Mouse (Mus musculus) lung, postnatal 4 days (tissue): ENCODE data around the gene Spaca6.

Source experiments
- DNase-seq, 2 experiments: peaks; one replicate each; pipeline ENCODE4 v3.0.0; 2021

Spaca6 gene

GRCm38 (mm10) chr17:17826751-17827657 is at the start of gene Spaca6:
TSS of gene Spaca6 (plus strand) at chr17:17827158.
- peak; percentile 95 to 96 for DNase-seq

GRCm38 (mm10) chr17:17790866-17791630 is 35.9 kb upstream of the Spaca6 start:
- no peak for DNase-seq

DNA sequence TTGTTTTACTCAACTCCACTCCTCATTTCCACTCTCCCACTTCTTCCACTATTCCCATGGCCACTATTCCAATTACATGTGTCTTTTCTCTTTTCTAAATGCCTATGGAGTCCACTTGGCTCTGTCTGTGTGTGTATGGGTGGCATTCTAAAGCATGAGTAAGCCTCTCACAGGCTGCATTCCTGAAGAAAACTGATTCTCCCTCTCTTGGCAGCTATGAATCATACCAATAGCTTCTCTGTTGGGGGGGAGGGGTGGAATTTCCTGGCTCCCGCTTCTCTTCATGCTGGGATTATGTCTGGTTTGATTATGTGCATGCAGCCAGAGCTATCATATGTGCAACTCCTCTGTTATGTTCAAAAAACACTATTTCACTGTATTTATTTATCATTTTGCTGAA is 34.4 kb upstream of the Spaca6 start:
- peak; percentile 9 to 40 for DNase-seq

DNA sequence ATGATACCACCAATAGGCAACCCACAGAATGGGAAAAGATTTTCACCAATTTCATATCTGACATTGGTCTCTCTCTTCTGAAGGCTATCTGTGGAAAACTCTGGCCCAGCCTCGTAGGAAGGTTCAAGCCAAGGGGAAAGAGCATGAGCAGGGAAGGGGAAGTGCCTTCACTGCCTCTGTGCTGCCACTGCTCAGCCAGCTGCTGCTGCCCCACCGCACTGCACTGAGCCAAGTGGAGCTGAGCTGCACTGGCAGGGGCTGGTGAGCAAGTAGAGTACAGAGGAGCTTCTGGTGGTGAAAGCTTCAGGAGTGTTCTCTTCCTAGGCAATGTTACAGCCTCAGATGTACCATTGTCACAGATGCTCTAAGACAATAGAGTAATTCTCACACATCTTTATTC is 31.4 kb upstream of the Spaca6 start:
- DNase-seq = no peak

DNA sequence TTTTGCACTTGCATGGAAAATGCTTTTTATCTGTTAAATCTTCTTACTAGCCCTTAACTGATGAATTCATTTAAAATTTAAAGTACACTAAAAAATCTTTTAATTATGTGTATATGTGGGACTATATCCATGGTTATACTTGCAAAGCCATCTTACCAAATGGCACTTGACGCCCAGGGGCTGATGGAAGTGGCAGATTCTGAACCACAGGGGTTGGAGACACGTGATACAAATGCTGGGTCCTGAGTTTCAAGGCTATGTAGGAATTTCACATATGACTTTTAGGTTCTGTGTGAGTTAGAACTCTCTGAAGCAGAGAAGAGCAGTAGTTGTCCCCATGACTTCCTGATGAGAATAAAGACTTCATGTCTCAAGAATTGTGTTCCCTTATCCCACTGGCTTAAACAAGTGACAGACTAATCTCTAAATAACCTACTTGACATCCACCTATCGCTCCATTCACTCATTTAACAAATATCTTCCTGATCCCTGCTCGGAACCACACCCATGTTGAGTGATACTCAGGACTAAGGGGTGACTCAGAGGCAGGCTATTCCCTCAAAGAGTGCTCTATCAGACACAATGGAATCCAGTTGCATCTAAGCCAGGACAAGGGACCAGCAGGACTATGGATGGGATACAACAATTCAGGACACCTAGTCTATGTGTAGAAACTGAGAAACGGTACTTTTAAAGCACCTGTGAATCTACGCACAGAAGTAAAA is 3.2 kb upstream of the Spaca6 start:
- DNase-seq = no peak

DNA sequence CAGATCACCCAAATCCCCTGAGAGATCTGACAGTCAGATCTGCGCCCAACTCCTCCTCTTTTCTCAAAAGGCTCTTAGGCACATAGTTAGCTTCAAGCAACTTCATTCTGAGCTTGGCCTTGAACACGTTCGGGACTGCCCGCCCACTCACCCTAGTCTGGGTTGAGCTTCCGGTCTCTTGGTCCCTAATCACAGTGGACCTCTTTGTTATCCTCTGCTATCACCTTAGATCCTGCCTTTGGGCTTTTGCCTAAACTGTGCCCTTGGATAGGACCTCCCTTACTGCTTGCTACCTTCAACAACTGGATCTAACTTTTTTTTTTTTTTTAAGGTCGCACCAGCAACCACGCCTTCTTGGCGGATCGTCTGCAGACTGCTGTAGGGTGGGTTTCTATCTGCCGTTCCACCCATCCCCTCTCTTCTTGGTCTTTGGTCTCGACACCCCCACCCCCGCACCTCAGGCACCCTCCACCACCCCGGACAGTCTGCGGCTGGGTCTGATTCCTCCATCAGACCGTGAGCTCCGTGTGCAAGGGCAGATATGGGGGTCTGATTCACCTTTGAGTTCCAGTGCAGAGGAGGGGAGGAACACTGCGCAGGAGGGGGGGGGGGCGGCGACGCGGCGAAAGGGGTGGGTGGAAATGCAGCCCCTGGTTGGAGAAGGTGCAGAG is 902 bp upstream of the Spaca6 start:
- DNase-seq = peak; percentile 57 to 62

- DNase-seq = peak; percentile 72 to 74
Measured at GRCm38 (mm10) chr17:17827658-17828190, 766 bp downstream of the Spaca6 start.

- DNase-seq = peak; percentile 59 to 75
Measured at GRCm38 (mm10) chr17:17828191-17828981, 1.4 kb downstream of the Spaca6 start.

GRCm38 (mm10) chr17:17829052-17829785 is 2.3 kb downstream of the Spaca6 start:
- DNase-seq = no peak

DNA sequence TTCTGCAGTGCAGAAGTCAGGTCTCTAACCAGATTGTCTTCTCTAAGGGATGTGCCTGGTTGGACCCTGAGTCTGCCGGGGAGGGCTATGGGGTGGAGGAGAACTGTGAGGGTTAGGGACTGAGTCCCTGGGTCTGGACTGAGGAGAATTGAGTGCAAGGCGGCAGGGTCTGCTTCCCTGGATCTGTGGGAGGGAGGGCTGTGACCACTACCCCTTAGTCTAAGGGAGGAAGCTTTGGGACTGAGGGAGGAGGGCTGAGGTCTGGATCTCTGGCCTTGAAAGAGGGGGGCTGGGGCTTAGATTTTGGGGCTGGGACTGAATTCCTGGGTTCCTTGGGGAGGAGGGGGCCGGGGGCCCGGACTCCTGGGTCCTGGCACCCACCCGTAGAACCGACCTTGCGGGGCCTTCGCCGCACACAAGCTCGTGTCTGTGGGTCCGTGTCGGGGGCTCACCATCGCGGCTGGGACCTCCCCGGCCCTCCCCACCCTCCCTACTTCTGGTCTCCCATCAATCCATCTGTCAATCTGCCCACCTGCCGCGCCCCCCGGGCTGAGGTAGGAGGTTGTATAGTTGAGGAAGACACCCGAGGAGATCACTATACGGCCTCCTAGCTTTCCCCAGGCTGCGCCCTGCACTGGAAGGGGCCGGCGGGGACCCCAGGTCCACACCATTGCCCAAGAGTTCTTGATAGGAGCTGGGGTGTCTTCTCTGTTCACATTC is 3.0 kb downstream of the Spaca6 start:
- DNase-seq = no peak

GRCm38 (mm10) chr17:17830731-17831130 is 3.8 kb downstream of the Spaca6 start:
- DNase-seq = no peak

DNA sequence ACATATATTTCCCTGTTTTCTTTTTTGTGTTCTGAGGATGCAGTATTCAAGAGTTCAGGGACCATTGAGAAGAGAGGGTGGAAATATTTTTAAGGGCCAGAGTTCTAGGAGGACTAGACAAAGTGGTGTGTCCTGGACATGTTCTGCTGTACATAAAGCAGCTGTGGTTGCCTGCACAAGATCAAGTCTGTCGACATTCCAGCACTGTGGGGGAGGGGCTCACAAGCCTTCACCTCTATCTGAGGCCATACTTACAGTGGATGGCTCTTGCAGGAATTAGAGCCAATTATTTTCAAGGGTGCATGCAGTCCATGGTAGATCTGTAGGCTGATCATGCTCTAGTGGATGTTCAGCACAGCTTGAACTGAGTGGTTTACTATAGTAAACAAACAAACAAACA is 7.9 kb downstream of the Spaca6 start:
- DNase-seq = peak; percentile 56 to 68

GRCm38 (mm10) chr17:17836101-17836500 is 9.1 kb downstream of the Spaca6 start:
- DNase-seq = no peak

- peak in 1 of 2 experiments; percentile 34 for DNase-seq
Measured at GRCm38 (mm10) chr17:17837426-17837825, 10.5 kb downstream of the Spaca6 start.

DNA sequence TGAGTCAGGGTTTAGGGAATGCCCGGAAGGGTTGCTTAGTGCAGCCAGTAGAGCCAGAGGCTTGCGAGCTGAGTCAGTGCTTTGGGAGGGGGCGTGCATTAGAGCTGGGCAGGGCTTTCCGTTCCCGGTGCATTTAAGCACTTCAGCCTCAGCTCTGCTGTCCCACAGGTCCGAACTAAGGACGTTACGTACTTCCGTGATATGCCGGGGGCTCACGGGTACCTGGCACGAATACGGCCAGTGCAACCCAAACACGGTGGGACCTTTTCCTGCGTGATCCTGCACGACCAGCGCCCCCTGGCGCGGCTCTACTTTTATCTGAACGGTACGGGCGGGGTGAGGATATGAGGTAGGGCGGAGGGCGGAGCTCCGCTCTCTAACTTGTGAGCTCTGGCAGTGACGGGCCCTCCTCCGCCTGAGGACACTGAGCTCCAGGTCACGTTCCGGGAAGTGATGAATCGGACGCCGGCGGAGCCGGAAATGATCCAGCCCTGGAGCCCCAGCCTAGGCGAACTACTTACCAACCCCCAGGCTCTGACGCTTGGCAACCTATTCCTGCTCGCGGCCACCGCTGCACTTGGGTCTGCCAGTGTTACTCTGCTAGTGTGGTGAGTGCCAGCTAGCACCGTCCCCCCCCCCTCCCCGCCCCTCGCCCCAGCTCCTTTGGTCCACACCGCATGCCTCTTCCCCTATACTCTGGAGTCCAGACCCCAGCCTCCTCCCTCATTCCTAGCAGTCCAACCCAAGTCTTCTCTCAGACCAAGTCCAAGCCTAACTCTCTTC is 11.2 kb downstream of the Spaca6 start:
- peak; percentile 96 to 98 for DNase-seq

DNA sequence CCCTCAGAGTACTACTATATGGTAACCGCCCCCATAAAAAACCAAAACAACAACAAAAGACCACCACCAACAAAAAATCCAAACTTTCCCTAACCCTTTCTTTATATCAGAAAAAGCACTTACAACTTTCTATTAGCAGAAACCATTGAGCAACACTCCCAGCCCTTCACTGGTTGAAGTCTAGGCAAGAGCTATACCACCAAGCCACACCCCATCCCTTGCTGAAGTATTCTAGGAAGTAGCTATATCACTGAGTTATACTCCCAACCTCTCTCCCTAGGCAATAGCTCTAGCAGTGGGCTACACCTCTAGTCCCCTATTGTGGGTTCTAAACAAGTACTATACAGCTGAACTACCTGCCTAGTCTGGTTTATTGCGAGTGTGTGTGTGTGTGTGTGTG is 12.3 kb downstream of the Spaca6 start:
- DNase-seq = no peak

DNA sequence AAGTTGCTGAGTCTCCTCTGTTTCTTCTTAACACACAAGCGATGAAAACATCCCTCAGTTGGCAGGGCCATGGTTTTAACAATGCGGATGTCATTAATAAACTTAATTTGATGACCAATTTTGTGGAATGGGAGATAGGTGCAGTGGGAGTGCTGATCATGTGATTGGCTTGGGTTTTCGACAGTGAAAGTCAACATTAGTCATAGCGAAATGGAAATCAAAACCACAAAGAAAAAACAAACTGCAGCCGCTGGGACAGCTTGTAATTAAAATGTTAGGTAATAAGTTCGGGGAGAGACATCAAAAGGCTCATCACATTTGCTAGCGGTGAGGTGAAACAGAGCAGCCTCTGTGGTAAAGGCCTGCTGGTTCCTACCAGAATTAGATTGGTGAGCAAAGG is 13.8 kb downstream of the Spaca6 start:
- DNase-seq = no peak

GRCm38 (mm10) chr17:17843534-17844261 is 16.7 kb downstream of the Spaca6 start:
- no peak for DNase-seq
